Mouse (Mus musculus) CH12F3 (cell line): Measurements from ENCODE around the gene Ugt1a6a.
"Not testable (repeated sequence)": the region's sequence is repeated elsewhere in the genome, so short reads cannot be mapped to it uniquely, and the experiment has no call there.

Experiments
- in situ Hi-C: fragments of 300-500 bp; cut with MboI; formaldehyde crosslinking; loops from 2 replicates; pipeline ENCODE4 v1.14.3; 2020; ENCODE audit warnings: low sequenced_read_pairs

Ugt1a6a gene

GRCm38 (mm10) chr1:88134457-88135011 is at the start of gene Ugt1a6a:
Gene Ugt1a6a, plus strand, starts transcription at chr1:88134809.
- in situ Hi-C loops: loop anchor here (25.0 kb wide), 1 partner anchor 153 kb away; the partner anchor contains the start of genes Hjurp and Trpm8

DNA sequence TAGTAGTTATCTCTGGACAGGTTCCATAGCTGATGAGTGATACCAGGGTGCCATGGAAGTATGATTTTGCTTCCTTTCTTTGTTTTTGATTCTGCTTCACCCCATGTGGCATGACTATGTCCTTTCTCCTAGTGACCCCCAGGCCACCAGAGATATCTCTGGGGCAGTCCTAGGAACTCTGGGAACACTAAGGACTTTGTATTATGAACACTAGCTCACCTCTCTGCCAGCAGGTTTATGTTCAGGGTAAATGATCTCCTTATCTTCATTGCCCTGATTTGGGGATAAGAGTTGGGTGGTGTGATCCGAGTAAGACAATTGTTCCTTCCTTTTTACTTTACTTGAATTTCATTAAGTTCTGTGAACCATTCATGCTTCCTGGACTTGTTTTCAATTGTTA is 48.5 kb upstream of the Ugt1a6a start:
- in situ Hi-C loops: no loop called here

GRCm38 (mm10) chr1:88087513-88087912 is 47.1 kb upstream of the Ugt1a6a start, which contains the start of gene Ugt1a8:
Gene Ugt1a8, plus strand, starts transcription at chr1:88087813.
- in situ Hi-C loops: no loop called here

- in situ Hi-C loops: no loop called here
These were observed 42.3 kb upstream of the Ugt1a6a start for GRCm38 (mm10) chr1:88092341-88092740.

DNA sequence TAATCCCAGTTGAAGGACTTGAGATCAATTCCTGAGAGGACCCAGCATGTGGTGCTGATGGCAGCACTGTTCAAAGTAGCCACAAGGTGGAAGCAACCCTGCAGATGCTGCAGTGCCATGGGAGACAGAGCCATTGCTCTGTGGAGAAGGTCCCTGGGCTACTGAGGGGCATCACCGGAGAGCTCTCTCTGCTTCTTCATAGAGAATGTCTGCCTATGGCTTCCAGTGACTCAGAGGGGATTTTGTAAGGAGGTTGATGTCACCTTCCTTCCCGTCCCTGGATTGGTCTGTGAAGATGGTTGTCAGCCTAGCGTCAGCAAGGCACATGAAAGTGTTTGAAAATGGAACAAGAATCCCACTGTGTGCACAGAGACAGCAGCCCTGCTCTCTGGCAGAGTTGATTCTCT is 40.3 kb upstream of the Ugt1a6a start:
- in situ Hi-C loops: not testable (repeated sequence)

GRCm38 (mm10) chr1:88094941-88095492 is 39.6 kb upstream of the Ugt1a6a start, which contains the start of gene Ugt1a7c:
Gene Ugt1a7c, plus strand, starts transcription at chr1:88095062.
- in situ Hi-C loops: no loop called here

GRCm38 (mm10) chr1:88098546-88098945 is 36.1 kb upstream of the Ugt1a6a start:
- in situ Hi-C loops: not testable (repeated sequence)

- in situ Hi-C loops: not testable (repeated sequence)
These were observed 34.9 kb upstream of the Ugt1a6a start for GRCm38 (mm10) chr1:88099691-88100090.

DNA sequence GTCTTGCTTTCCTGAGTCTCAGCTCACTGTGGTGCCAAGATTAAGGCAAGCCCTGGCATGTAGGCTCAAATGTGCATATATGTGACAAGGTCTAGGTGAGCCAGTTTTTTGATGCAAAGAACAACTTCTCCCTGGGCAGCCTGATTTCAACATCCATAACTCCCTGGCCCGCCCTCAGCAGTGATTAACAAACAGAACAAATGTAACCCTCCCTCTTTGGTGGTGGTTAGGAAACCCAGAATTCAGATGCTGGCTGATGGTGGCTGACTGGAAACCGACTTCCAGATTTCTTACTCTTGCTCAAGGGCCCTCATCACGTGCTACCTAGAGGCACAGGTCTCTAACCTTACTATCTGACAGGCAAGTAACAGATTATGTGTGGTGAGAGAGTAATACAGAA is 31.6 kb upstream of the Ugt1a6a start, which contains the start of gene Ugt1a6b:
Gene Ugt1a6b (plus strand): TSS at position 234 of the 400 bp plus-strand sequence.
- in situ Hi-C loops: not testable (repeated sequence)

DNA sequence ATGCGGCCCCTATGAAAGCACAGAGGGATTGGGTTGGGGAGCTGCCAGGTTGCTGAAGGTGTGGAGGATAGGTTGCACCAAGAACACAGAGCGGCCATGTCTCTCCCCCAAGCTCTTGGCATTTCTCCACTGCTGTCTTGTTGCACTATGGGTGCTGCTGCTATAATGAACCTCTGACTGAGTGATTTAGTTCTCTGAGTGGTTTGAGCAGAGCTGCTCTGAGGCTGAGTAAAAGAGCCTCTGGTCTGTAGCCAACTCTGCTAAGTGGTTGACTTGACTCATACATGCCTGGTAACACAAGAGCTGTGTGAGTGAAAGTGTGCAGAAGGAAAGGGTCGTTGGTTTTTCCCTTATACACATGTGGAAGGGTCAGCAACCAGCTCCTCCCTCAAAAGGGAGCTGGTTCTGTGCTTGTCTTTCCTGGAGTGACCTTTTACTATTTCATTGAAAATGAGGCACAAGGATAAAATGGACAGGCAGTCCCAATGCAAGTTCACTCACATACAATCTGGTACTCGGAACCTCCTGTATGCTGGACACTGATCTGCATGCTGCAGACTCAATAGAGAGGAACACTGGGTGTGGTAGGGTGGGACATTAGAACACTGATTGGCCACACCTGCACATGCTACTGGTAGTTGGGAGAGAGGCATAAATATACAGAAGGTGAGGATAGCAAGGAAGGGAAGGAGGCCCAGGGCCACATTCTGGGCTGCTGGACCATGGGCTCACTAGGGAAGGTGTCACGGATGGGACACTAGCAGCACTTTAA is 30.7 kb upstream of the Ugt1a6a start:
- in situ Hi-C loops: not testable (repeated sequence)

GRCm38 (mm10) chr1:88104667-88105430 is 29.8 kb upstream of the Ugt1a6a start:
- in situ Hi-C loops: no loop called here

DNA sequence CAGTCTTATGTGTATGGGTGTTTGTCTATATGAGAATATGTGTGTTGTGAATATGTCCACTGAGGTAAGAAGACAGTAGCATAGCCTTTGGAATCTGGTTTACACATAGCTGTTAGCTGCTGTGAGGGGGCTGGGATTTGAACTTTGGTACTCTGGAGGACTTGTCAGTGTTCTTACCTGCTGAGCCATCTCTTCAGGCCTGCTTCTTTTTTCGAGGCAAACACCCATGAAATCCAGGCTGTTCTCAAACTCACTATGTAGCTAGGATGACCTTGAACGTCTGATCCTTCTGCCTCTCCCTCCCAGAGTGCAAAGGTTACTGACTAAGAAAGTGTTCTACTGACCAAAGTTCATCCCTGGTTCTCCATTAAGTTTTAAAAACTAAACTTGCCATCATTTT is 29.0 kb upstream of the Ugt1a6a start:
- in situ Hi-C loops: no loop called here

DNA sequence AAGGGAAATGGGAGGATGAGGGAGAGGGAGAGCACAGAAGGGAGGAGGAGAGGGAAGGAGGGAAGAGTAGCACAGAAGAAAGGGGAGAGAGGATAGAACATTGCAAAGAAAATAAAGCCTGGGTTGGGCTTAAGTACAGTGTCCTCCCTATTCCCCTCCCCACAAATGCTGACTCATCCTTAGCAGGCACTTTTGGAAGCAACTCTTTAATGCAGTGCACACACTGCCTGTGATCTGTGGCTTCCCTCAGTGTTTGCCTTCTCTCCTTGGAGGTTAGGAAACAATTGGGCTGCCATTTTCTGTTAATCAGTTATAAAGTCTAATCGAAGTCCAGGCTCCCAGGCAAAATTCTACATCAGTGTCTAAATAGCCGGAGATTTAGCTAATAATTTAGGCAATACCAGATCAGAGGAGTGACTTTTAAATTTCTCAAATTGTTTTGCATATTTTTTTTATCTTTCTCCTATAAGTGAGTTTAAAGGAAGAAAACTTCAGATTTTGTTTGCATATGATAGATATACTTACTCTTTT is 25.5 kb upstream of the Ugt1a6a start:
- in situ Hi-C loops: not testable (repeated sequence)

GRCm38 (mm10) chr1:88109604-88110003 is 25.0 kb upstream of the Ugt1a6a start:
- in situ Hi-C loops: not testable (repeated sequence)

DNA sequence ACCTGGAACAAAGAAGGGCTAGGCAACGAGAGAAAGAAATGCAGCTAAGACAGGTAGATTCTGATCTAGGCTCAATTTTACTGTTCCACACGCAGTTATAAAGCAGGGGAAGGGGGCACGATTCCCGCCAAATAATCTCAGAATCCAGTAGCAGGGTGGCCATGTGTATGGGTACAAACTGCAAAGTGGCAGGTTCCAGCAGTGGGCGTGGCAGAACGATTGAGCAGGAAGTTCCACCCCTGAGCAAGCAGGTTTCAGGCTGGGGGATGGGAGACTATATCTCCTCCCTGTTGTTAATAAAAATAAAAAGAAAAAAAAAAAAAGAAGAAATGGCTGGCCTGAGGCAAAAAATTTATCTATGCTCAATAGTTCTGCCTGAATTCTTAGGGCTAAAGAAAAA is 21.8 kb upstream of the Ugt1a6a start:
- in situ Hi-C loops: not testable (repeated sequence)

GRCm38 (mm10) chr1:88120550-88120949 is 14.1 kb upstream of the Ugt1a6a start:
- in situ Hi-C loops: not testable (repeated sequence)

DNA sequence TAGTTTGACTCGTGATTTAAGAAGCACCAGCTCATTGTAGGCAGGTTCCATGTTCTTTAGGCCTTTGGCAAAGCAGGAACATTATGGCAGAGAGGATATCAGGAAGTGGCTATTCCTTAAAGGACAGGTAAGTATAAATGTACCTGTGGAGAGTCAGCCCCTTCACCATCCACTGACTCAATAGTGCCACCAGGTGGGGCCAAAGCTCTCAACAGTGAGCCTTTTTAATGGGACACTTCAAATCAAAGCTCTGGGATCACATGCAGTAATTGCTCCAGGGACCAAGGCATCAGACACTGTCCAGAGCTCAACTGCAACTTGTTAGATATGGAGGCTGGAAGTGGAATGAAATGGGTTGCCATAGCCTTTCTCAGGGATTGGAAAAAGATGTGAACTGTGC is 13.1 kb upstream of the Ugt1a6a start:
- in situ Hi-C loops: not testable (repeated sequence)

DNA sequence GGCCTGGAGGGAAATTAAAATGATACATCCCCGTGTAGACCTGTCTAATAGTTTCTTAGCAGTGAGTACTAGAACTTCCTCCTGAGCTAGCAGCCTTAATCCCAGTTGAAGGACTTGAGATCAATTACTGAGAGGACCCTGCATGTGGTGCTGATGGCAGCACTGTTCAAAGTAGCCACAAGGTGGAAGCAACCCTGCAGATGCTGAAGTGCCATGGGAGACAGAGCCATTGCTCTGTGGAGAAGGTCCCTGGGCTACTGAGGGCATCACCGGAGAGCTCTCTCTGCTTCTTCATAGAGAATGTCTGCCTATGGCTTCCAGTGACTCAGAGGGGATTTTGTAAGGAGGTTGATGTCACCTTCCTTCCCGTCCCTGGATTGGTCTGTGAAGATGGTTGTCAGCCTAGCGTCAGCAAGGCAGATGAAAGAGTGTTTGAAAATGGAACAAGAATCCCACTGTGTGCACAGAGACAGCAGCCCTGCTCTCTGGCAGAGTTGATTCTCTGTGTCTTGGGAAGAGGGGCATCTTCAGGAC is 8.7 kb upstream of the Ugt1a6a start:
- in situ Hi-C loops: loop anchor here (25.0 kb wide), 1 partner anchor 161 kb away; the partner anchor contains the start of genes Hjurp and Trpm8

DNA sequence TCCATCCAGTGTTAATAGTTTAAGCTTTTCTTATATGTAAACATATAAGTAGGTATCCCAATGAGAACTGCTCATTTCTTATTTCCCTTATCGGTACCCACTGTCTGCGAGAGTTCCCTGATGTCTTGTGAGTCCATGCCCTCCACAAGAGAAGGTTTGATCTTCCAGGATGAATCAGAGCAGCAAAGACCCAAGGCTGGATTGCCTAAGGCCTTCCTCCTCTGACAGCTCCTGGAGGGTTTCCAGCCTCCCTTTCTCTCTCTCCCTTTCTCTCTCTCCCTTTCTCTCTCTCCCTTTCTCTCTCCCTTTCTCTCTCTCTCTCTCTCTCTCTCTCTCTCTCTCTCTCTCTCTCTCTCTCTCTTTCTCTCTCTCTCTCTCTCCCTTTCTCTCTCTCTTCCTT is 5.5 kb upstream of the Ugt1a6a start:
- in situ Hi-C loops: loop anchor here (25.0 kb wide), 1 partner anchor 158 kb away; the partner anchor contains the start of genes Hjurp and Trpm8

GRCm38 (mm10) chr1:88130223-88130622 is 4.4 kb upstream of the Ugt1a6a start:
- in situ Hi-C loops: loop anchor here (25.0 kb wide), 1 partner anchor 157 kb away; the partner anchor contains the start of genes Hjurp and Trpm8
